Mouse (Mus musculus): ENCODE results near the gene Chd1. TPM values are rescaled to one million over a fixed set of nuclear protein-coding genes. Genes with fewer than 3 reads are reported as not detected.

Chd1 gene
- polyA plus RNA-seq, 1 experiment from 2014 or later, result 17.1 TPM

DNA sequence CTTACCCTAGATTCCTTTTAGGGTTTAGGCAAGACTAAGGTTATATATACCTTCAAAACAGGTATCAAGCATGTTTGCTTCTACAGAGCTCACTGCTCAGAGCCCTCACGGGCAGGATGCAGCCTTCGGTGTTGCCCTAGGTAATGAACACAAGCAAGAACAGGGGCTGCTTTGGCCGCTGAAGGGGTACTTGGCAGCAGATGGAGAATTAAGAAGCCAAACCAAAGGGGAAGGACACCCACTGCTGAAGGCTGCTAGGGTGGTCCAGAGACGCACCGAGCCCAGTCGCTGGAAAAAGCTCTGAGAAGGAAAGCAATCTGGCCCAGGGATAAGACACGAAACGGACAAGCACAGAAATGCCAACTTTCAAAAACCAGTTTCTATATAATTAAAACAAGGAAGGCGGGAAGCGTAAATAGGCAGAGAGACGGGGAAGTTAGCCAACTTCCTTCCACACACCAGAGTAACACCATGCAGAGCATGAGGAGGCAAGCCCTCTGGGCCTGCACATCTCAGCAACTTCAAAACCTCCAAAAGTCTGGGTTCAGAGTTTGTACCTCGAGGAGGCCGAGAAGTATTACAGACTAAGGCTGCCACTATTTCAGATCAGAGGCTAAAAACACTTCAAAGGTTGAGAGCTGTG is 107.5 kb downstream of the Chd1 start:
- DNase-seq (ENCODE audit: low spot score), result no peak
- Histone ChIP-seq H3K4me1 (ENCODE audit: insufficient read depth, low read depth, low read length) (peaks cover 36% of the 10 kb centered on the region; the same call in 1 of the 2 replicates), H3K27me3 (replicated peaks; ENCODE audit: insufficient read depth, low read length) (no peaks in the 10 kb centered on the region), H3K36me3 (ENCODE audit: insufficient read depth, low read length) (0 out of 2 replicates have a peak, but pooled peaks cover 5% of the 10 kb centered on the region), H3K9ac (replicated peaks; ENCODE audit: low read depth) (no peak overlapping the region), H3K4me2 (replicated peaks; ENCODE audit: low read depth, low read length) (no peak overlapping the region), H3K27ac (ENCODE audit: low read length) (no peak overlapping the region), H3K9me3 (ENCODE audit: low read length) (no peaks in the 10 kb centered on the region), H3K4me3 (ENCODE audit: low read depth, low read length) (no peak overlapping the region)
- 57% methylated on average over 13 of the region's 13 CpGs for WGBS
- ATAC-seq, result no peak
- no peak for TF ChIP-seq EP300 (IDR thresholded peaks at IDR 0.05)
- TF ChIP-seq CTCF (IDR thresholded peaks at IDR 0.05), result no peak

DNA sequence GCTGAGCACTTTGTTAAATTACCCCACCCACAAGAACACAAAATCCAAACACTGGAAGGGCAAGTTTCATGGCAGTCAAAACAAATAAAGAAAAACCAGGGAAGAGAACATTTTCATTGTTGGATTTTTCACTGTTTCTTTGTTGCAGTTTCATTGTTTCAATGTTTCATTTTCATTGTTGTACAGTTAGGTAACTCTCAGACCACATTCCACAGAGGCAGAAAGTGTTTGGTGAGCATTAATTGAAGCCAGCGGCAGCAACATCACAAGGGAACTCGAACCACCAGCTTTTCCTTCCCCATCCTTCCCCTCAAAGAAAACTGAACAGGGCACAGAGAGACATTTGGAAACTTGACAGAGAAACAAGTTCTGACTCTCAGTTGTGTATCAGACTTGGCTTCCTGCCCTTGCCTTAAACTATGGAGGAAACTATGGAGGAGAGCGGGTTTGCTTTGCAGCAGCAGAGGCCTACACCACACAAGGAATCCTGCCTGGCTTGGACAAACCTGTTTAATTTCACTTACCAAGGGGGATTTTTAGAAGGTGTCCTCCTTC is 109.0 kb downstream of the Chd1 start:
- Histone ChIP-seq H3K9ac (replicated peaks; ENCODE audit: low read depth) (0 out of 2 replicates have a peak overlapping the region, but pooled peaks have one; percentile 8), H3K36me3 (ENCODE audit: insufficient read depth, low read length) (no peaks in the 10 kb centered on the region), H3K27ac (ENCODE audit: low read length) (peak overlapping the region; percentile 58), H3K27me3 (replicated peaks; ENCODE audit: insufficient read depth, low read length) (no peaks in the 10 kb centered on the region), H3K4me1 (ENCODE audit: insufficient read depth, low read depth, low read length) (peaks cover 34% of the 10 kb centered on the region; the same call in 1 of the 2 replicates), H3K9me3 (ENCODE audit: low read length) (no peaks in the 10 kb centered on the region), H3K4me2 (replicated peaks; ENCODE audit: low read depth, low read length) (no peak overlapping the region), H3K4me3 (ENCODE audit: low read depth, low read length) (no peak overlapping the region)
- TF ChIP-seq EP300 (IDR thresholded peaks at IDR 0.05), result no peak
- TF ChIP-seq CTCF (IDR thresholded peaks at IDR 0.05), result no peak
- DNase-seq (ENCODE audit: low spot score) (peak; percentile 57), ATAC-seq (no peak)
- 12% methylated on average over 3 of the region's 3 CpGs for WGBS

DNA sequence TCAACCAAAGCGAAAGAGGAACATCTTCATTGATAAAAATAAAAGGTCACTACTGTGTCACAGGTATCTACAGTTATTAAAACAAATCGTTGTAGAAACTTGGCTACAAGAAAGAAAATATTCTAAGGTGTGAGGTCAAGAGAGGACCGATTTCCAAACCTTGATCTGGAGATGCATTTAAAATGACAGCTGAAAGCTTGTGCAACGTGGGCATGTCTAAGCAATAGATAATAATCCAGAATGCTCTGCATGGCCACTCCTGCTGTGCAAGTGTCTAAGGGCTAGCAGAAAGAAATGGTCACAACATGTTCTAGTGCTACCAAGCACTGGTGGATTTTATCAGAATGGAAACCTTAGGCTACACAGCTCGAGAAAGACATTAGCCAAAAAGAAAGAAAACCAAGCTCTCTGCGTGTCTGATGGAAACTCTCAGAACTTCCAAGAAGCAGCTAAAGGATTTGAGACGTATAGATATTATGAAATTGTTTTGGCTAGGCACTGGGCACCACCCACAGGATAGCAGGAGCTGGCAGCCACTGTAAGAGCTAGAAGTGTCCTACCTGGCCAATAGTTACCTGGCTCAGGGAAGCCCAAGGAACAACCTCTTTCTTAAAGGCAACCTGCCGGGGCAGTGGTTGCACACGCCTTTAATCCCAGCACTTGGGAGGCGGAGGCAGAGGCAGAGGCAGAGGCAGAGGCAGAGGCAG is 110.7 kb downstream of the Chd1 start:
- WGBS, result 69% methylated on average over 10 of the region's 10 CpGs
- H3K27ac ChIP-seq (ENCODE audit: low read length), result no peak overlapping the region; the same call in 1 of the 2 replicates

DNA sequence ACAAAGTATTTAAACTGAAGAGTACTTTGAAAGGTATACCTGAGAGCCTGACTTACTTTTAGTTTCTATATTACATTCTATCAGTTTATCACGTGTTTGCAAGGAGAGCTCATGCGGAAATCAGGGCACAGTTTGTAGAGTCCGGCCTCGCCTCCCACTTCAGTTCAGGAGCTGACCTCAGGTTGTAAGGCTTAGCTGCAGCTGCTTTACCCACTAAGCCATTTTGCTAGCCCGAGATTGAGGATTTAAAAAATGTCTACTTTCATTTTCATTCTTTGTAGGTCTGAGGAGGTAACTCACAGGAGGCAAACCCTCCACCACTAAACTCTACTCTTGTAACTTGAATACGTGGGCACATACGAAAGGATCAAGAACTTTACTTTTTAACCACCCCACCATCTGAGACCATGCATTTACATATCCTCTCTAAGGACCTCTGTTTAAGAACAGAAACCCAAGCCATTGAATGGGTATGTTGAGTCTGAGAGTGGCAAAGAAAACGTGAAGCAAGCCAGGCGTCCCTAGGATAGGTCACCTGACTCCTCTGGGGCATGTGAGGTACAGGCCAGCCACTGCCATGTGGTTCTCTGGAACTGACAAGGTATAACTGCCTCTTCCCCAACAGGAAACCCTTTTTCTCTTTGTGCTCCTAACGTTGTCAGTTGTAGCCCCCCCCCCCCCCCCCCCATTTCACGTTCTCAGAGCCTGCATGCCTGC is 111.8 kb downstream of the Chd1 start:
- Histone ChIP-seq H3K9ac (replicated peaks; ENCODE audit: low read depth) (no peak overlapping the region), H3K4me3 (ENCODE audit: low read depth, low read length) (no peak overlapping the region), H3K36me3 (ENCODE audit: insufficient read depth, low read length) (no peaks in the 10 kb centered on the region), H3K9me3 (ENCODE audit: low read length) (no peaks in the 10 kb centered on the region), H3K4me2 (replicated peaks; ENCODE audit: low read depth, low read length) (no peak overlapping the region), H3K4me1 (ENCODE audit: insufficient read depth, low read depth, low read length) (peaks cover 30% of the 10 kb centered on the region; the same call in 1 of the 2 replicates), H3K27me3 (replicated peaks; ENCODE audit: insufficient read depth, low read length) (no peaks in the 10 kb centered on the region), H3K27ac (ENCODE audit: low read length) (no peak overlapping the region)
- 64% methylated on average over 10 of the region's 11 CpGs for WGBS
- TF ChIP-seq CTCF (IDR thresholded peaks at IDR 0.05), result no peak
- no peak for TF ChIP-seq EP300 (IDR thresholded peaks at IDR 0.05)
- DNase-seq (ENCODE audit: low spot score) (peak; percentile 75), ATAC-seq (peak; percentile 65)

More for the DNA sequence above, 110.7 kb downstream of the Chd1 start:
- no peak overlapping the region for H3K9ac ChIP-seq (replicated peaks; ENCODE audit: low read depth)
- H3K4me2 ChIP-seq (replicated peaks; ENCODE audit: low read depth, low read length), result no peak overlapping the region
- no peaks in the 10 kb centered on the region for H3K27me3 ChIP-seq (replicated peaks; ENCODE audit: insufficient read depth, low read length)
- no peaks in the 10 kb centered on the region for H3K9me3 ChIP-seq (ENCODE audit: low read length)
- DNase-seq (ENCODE audit: low spot score), result no peak
- H3K4me1 ChIP-seq (ENCODE audit: insufficient read depth, low read depth, low read length), result peaks cover 34% of the 10 kb centered on the region; the same call in 1 of the 2 replicates
- H3K36me3 ChIP-seq (ENCODE audit: insufficient read depth, low read length), result no peaks in the 10 kb centered on the region
- peak; percentile 13; the same call in 1 of the 2 replicates for ATAC-seq
- H3K4me3 ChIP-seq (ENCODE audit: low read depth, low read length), result no peak overlapping the region
- TF ChIP-seq EP300 (IDR thresholded peaks at IDR 0.05) (no peak), CTCF (IDR thresholded peaks at IDR 0.05) (no peak)

DNA sequence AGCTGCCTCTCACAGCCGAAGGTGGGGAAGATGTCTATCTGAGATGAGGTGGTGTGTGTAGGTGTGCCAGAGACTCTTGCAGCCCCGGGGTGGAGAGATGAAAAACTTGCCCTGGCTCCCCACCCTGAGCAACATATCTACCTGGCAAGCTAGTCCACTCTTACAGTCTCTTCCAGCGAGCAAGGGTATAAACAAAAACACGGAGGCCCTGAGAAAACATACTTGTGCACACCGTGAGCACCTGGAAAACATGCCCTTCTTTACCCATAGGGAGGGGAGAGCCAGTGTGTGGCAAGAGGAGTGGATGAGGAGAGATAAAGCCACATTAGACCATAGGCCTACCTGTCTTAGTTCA is 112.3 kb downstream of the Chd1 start:
- Histone ChIP-seq H3K36me3 (ENCODE audit: insufficient read depth, low read length) (no peaks in the 10 kb centered on the region), H3K4me1 (ENCODE audit: insufficient read depth, low read depth, low read length) (peaks cover 28% of the 10 kb centered on the region; the same call in 1 of the 2 replicates), H3K27ac (ENCODE audit: low read length) (no peak overlapping the region), H3K4me2 (replicated peaks; ENCODE audit: low read depth, low read length) (no peak overlapping the region), H3K9ac (replicated peaks; ENCODE audit: low read depth) (no peak overlapping the region), H3K4me3 (ENCODE audit: low read depth, low read length) (no peak overlapping the region), H3K27me3 (replicated peaks; ENCODE audit: insufficient read depth, low read length) (no peaks in the 10 kb centered on the region), H3K9me3 (ENCODE audit: low read length) (no peaks in the 10 kb centered on the region)
- ATAC-seq, result no peak
- WGBS, result 77% methylated on average over 5 of the region's 5 CpGs
- no peak for DNase-seq (ENCODE audit: low spot score)
- no peak for TF ChIP-seq CTCF (IDR thresholded peaks at IDR 0.05)
- TF ChIP-seq EP300 (IDR thresholded peaks at IDR 0.05), result no peak

DNA sequence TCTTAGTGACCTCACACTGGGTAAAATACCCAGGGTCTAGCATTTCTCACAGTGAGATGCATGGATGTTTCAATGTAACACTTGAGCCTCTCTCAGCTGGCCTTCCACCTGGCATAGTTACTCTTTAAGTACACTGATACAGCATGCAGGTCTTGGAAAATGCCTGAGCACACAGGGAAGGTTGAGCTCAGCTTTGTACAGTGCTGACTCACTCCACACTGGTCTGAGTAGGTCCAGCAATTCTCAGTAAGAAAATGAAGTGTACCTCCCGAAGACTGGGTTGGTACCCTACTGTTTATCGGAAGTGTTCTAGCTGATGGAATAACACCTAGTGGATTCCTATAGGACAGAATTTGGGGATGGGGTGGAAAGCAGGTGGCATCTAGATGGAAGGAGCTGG is 112.9 kb downstream of the Chd1 start:
- no peaks in the 10 kb centered on the region for H3K36me3 ChIP-seq (ENCODE audit: insufficient read depth, low read length)
- ATAC-seq (peak; percentile 32; the same call in 1 of the 2 replicates), DNase-seq (ENCODE audit: low spot score) (no peak)
- H3K27ac ChIP-seq (ENCODE audit: low read length), result no peak overlapping the region
- H3K4me3 ChIP-seq (ENCODE audit: low read depth, low read length), result no peak overlapping the region
- no peak overlapping the region for H3K9ac ChIP-seq (replicated peaks; ENCODE audit: low read depth)
- WGBS, result 85% methylated on average over 2 of the region's 2 CpGs
- peaks cover 23% of the 10 kb centered on the region; the same call in 1 of the 2 replicates for H3K4me1 ChIP-seq (ENCODE audit: insufficient read depth, low read depth, low read length)
- no peak overlapping the region for H3K4me2 ChIP-seq (replicated peaks; ENCODE audit: low read depth, low read length)
- TF ChIP-seq CTCF (IDR thresholded peaks at IDR 0.05) (no peak), EP300 (IDR thresholded peaks at IDR 0.05) (no peak)
- no peaks in the 10 kb centered on the region for H3K27me3 ChIP-seq (replicated peaks; ENCODE audit: insufficient read depth, low read length)
- H3K9me3 ChIP-seq (ENCODE audit: low read length), result no peaks in the 10 kb centered on the region

Measured in lung, postnatal 0 days (tissue).